Mouse (Mus musculus) ES-Bruce4 (cell line): ENCODE measurements around the gene Tgfbr3.

Experiments used
- CTCF ChIP-seq: IDR thresholded peaks from one replicate; pipeline ENCODE4 v1.8.1; 2011; ENCODE audit warnings: low read depth, low read length
- EP300 ChIP-seq: IDR thresholded peaks from 2 replicates; pipeline ENCODE4 v1.6.1; 2011; ENCODE audit warnings: low read depth, low read length; ENCODE audit not compliant: insufficient read depth
- POLR2A ChIP-seq: IDR thresholded peaks from one replicate; pipeline ENCODE4 v1.8.1; 2011; ENCODE audit warnings: low read length; ENCODE audit not compliant: insufficient read depth

DNA sequence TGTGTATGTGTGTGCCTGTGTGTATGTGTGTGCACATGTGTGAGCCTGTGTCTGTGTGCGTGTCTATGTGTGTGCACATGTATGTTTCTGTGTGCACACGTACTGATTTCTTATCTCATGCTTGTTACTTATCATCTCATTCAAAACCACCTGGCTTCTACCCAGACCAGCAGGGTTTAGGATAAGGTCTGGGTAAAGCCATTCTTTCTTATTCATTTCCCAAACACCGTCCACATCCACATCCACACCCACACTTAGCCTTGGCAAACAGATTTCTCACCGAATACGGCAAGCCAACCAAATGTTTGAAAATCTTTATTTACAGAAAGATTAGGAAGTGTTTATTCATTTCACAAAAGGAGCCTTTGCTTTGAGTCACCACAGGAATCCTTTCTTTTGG lies 191.4 kb downstream of the Tgfbr3 start:
- TF ChIP-seq POLR2A = no peak
- TF ChIP-seq CTCF = no peak
- TF ChIP-seq EP300 = no peak
